Mouse (Mus musculus) forebrain, postnatal 0 days (tissue): ENCODE measurements around the gene Gm20696. TPM values are rescaled to one million over a fixed set of nuclear protein-coding genes. Genes with fewer than 3 reads are reported as not detected.

ENCODE experiments used
- ATAC-seq: fragments of 200-750 bp; cut with Nextera tagmentation; 2 replicates; pipeline ENCODE4 v1.8.0; 2017; ENCODE audit warnings: mild to moderate bottlenecking, moderate library complexity
- DNase-seq: peaks from one replicate; pipeline ENCODE4 v3.0.0-alpha.2; 2015
- H3K27ac ChIP-seq: fragments of 300-500 bp; sonication (generic); 2 replicates; pipeline ENCODE4 v1.5.1; 2014; ENCODE audit warnings: low read depth, mild to moderate bottlenecking, antibody characterized with exemption, low read length, moderate library complexity, mixed read lengths
- H3K27me3 ChIP-seq: fragments of 300-500 bp; sonication (generic); 2 replicates; pipeline ENCODE4 v1.6.1; 2014; ENCODE audit warnings: mild to moderate bottlenecking, low read length, mixed read lengths; ENCODE audit not compliant: insufficient read depth
- H3K36me3 ChIP-seq: fragments of 300-500 bp; sonication (generic); 2 replicates; pipeline ENCODE4 v1.6.1; 2014; ENCODE audit warnings: mild to moderate bottlenecking, moderate library complexity; ENCODE audit not compliant: insufficient read depth
- H3K4me1 ChIP-seq: fragments of 300-500 bp; sonication (generic); 2 replicates; pipeline ENCODE4 v1.6.1; 2014; ENCODE audit warnings: antibody characterized with exemption; ENCODE audit not compliant: insufficient read depth
- H3K4me2 ChIP-seq: fragments of 300-500 bp; sonication (generic); 2 replicates; pipeline ENCODE4 v1.6.1; 2014; ENCODE audit warnings: low read depth, mild to moderate bottlenecking, moderate library complexity
- H3K4me3 ChIP-seq: fragments of 300-500 bp; sonication (generic); 2 replicates; pipeline ENCODE4 v1.5.1; 2014; ENCODE audit warnings: low read depth, low read length, mixed read lengths
- H3K9ac ChIP-seq: fragments of 300-500 bp; sonication (generic); 2 replicates; pipeline ENCODE4 v1.6.1; 2014; ENCODE audit warnings: mild to moderate bottlenecking
- H3K9me3 ChIP-seq: fragments of 300-500 bp; sonication (generic); 2 replicates; pipeline ENCODE4 v1.6.1; 2016; ENCODE audit warnings: low read length
- CTCF ChIP-seq: sonication (generic); IDR thresholded peaks from 2 replicates; pipeline ENCODE4 v1.5.1; 2016; ENCODE audit warnings: antibody characterized with exemption, control low read depth, low read depth
- WGBS: fragments of 180-500 bp; shearing (Covaris S2); extraction: QIAGEN DNeasy Blood & Tissue Kit; methylation state at CpG from one replicate; pipeline ENCODE4 v1.1.7; 2014; 5-methylcytosine and 5-hydroxymethylcytosine counted together
- polyA plus RNA-seq: library from polyadenylated mRNA; unstranded; fragments of >200 nt; fragmentation: Nextera tagmentation; extraction: Ambion mirVana; gene quantifications from 2 replicates; pipeline ENCODE4 v1.2.1, GENCODE M21; 2015
- total RNA-seq: library from RNA; depleted of rRNA; stranded (reverse); fragments of >200 nt; gene quantifications from 2 replicates; pipeline ENCODE4 v1.2.3, GENCODE M21; 2014

Gm20696 gene
- total and polyA plus RNA-seq, 2 experiments from 2014 or later, result 2.2 to 2.6 TPM

DNA sequence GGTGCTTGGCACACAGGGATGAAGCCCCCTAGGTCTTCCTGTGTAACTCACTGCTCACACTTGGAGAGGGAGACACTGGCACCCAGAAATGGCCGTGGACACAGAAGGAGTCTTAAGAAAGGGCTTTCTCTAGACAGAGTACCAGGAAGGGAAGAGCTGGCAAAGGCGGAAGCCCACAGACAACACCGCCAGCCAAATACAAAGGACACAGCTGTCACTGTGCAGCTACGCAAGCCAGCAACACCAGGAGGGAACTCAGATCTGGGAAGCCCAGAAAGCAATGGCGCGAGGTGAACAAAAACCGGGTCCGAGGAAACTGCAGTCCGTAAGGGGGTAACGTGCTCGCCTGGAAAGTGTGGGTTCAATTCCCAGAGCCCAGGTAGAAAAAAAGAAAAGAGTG lies 11.5 kb upstream of the Gm20696 start:
- no peak for TF ChIP-seq CTCF
- ATAC-seq, result peak; percentile 77
- Histone ChIP-seq H3K4me3 (no peak overlapping the region), H3K27me3 (no peaks in the 10 kb centered on the region), H3K9ac (no peak overlapping the region), H3K4me2 (no peak overlapping the region), H3K9me3 (no peaks in the 10 kb centered on the region), H3K36me3 (no peaks in the 10 kb centered on the region), H3K4me1 (peaks cover 8% of the 10 kb centered on the region; the same call in 1 of the 2 replicates), H3K27ac (no peak overlapping the region)
- no peak for DNase-seq
- 42% methylated on average over 11 of the region's 11 CpGs for WGBS

DNA sequence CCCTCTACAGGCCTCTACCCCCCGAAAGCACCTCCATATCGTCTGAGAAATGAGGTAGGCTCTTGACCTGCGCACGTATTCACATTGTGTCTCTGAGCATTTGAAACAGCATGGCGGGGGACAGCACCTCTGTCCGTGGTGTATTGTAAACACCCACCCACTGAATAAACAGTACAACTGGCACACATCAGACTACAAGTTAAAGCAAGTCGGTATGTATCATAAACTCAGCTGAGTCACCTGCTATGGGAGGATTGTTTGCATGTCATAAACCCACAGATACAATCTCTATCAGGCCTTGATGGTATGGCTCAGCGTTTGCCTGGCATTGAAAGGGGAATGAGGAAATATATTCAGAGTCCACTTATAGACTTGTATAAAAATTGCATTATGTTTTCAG lies 10.7 kb upstream of the Gm20696 start:
- Histone ChIP-seq H3K36me3 (no peaks in the 10 kb centered on the region), H3K4me3 (no peak overlapping the region), H3K27ac (no peak overlapping the region), H3K27me3 (no peaks in the 10 kb centered on the region), H3K9me3 (no peaks in the 10 kb centered on the region), H3K9ac (no peak overlapping the region), H3K4me2 (no peak overlapping the region), H3K4me1 (peaks cover 8% of the 10 kb centered on the region; the same call in 1 of the 2 replicates)
- DNase-seq (no peak), ATAC-seq (no peak)
- no peak for TF ChIP-seq CTCF
- 88% methylated on average over 8 of the region's 8 CpGs for WGBS

DNA sequence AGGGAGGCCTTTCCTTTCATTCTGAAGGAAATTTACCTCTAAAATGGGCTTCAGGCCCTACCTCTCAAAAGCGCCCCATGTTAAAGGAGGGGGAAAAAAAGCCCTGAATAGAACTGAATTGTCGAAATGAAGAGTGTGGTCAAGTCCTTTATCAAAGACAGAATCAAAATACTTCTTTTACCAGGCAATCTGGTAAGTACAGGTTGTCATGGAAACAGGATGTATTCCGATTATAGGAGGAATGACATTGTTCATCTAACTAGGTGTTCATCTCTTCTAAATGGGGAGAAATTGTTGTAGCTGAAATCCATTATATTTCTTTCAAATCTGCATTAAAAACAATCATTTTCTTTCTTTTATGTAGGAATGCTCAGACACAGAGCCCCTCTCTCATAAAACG lies 7.9 kb upstream of the Gm20696 start:
- Histone ChIP-seq H3K9ac (no peak overlapping the region), H3K4me3 (no peak overlapping the region), H3K9me3 (no peaks in the 10 kb centered on the region), H3K27me3 (no peaks in the 10 kb centered on the region), H3K27ac (no peak overlapping the region), H3K36me3 (no peaks in the 10 kb centered on the region), H3K4me1 (peaks cover 23% of the 10 kb centered on the region), H3K4me2 (no peak overlapping the region)
- DNase-seq (no peak), ATAC-seq (no peak)
- WGBS, result 29% methylated on average over 4 of the region's 4 CpGs
- no peak for TF ChIP-seq CTCF

DNA sequence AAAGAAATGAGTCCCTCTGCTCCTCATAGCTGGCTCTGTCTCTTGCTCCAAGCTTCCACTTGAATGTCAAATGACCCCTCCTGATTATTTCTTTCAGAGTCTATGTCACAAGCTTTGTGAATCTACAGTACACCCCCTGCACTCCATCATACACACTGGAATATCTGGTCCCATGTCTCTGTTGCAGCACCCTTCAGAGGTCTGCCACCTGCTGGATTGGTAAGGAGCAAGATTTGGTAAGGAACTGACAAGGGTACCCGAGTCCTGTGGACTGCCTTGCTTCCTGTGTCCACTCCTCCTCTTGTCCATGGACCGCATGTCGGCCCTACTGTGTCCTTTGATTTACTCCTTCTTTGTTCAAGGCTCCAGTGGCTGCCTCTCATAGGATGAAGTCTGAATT lies 5.2 kb upstream of the Gm20696 start:
- Histone ChIP-seq H3K36me3 (no peaks in the 10 kb centered on the region), H3K27ac (no peak overlapping the region), H3K4me3 (no peak overlapping the region), H3K27me3 (no peaks in the 10 kb centered on the region), H3K9ac (no peak overlapping the region), H3K4me1 (peaks cover 37% of the 10 kb centered on the region), H3K9me3 (no peaks in the 10 kb centered on the region), H3K4me2 (no peak overlapping the region)
- TF ChIP-seq CTCF, result peak; percentile 42
- DNase-seq (no peak), ATAC-seq (no peak)
- WGBS, result 68% methylated on average over 3 of the region's 3 CpGs

DNA sequence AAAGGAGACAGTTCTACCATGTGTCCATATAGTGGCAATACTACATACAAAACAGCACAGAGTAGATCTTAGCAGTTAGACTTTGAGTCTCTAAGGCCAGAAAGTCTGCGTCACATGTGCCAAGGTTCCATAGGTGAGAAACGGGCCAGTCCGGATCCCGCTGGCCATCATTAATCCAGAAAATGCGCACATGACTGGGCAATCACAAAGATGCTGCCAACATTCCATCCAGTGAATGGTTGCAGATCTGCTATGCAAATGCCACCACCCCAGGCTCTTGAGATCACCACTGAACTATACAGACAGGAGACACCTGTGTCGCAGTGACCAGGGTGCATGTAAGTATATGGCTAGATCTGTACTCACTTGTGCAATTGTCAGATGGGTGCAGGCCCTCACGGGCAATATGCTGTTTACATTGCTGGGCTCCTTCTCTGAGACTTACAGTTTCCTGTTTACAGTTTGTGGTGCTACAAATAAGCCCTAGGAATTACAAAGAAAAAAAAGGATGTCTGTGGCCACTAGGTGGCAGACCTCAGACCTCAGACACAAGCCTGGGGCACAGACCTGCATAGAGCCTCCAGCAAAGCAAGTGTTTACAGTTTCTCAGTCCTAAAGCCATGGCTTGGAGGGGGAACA lies 4.0 kb upstream of the Gm20696 start:
- Histone ChIP-seq H3K27me3 (no peaks in the 10 kb centered on the region), H3K27ac (peak overlapping the region; percentile 88), H3K9ac (no peak overlapping the region), H3K9me3 (no peaks in the 10 kb centered on the region), H3K4me3 (no peak overlapping the region), H3K4me2 (no peak overlapping the region), H3K4me1 (peaks cover 37% of the 10 kb centered on the region), H3K36me3 (no peaks in the 10 kb centered on the region)
- TF ChIP-seq CTCF, result peak; percentile 81
- ATAC-seq (peak; percentile 37), DNase-seq (peak; percentile 82)
- 32% methylated on average over 7 of the region's 7 CpGs for WGBS

DNA sequence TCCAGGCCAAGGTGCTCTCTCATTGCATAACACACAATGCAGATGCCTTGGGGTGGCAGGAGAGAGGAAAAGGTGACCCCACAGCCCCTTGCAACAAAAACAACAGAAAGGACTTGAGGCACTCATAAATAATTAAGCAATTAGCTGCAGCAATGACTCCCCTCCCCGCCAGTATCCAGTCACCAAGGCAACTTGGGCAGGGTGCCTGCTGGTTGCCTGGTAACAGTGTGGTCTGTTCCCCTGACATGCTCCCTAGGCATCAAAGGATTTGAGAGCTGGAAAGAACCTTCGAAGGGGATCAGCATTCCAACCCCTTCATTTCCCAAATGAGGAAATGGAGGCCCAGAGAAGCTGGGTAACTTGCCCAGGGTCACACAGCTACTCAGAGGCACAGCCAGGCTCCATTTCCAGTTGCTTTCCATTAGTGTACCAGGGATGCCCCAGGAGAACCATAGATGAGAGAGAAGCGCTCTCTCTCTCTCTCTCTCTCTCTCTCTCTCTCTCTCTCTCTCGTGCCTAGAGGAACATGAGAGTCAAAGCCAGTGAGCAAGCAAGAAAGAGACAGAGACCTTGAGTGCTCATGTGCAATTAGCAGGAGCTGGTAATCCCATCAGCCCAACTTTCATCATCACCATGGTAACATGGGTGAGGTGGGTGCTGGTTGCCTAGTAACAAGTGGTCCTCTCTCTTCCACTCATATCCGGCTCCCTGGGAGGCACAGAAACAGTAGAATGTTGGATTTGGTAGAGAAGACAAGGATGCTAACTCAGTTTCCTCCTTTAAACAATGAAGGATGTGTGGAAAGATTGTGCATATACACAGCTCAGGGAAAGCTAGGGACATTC lies 3.1 kb upstream of the Gm20696 start:
- ATAC-seq, result peak; percentile 90
- Histone ChIP-seq H3K27me3 (no peaks in the 10 kb centered on the region), H3K36me3 (no peaks in the 10 kb centered on the region), H3K4me2 (peak overlapping the region; percentile 37), H3K4me3 (no peak overlapping the region), H3K9ac (peak overlapping the region; percentile 22; the same call in 1 of the 2 replicates), H3K4me1 (peaks cover 37% of the 10 kb centered on the region), H3K27ac (peak overlapping the region; percentile 88), H3K9me3 (no peaks in the 10 kb centered on the region)
- 8% methylated on average over 5 of the region's 5 CpGs for WGBS
- TF ChIP-seq CTCF, result no peak
- peak; percentile 93 for DNase-seq

DNA sequence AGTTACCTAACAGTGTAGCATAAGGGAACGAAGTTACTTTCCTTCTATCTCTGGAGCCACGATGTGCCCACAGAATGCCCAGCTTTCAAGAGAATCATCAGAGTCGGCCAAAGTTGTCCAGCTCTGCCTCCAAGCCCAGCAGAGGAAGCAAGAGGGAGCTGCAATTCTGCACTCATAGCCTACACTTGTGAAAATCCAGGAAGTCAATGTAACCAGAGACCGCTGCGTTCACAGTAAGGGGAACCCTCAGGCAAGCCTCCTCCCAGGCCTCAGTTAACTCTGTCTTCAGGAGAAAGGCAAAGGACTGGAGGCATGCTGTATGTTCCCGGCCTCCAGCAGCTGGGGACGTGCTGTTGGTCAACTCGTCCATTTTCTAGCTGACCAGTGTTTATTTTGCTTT lies 693 bp upstream of the Gm20696 start:
- Histone ChIP-seq H3K4me1 (peaks cover 37% of the 10 kb centered on the region), H3K4me2 (peak overlapping the region; percentile 96), H3K4me3 (no peak overlapping the region), H3K9ac (peak overlapping the region; percentile 77; the same call in 1 of the 2 replicates), H3K36me3 (no peaks in the 10 kb centered on the region), H3K27me3 (no peaks in the 10 kb centered on the region), H3K9me3 (no peaks in the 10 kb centered on the region), H3K27ac (peak overlapping the region; percentile 69; the same call in 1 of the 2 replicates)
- no peak for ATAC-seq
- 60% methylated on average over 8 of the region's 8 CpGs for WGBS
- DNase-seq, result no peak
- no peak for TF ChIP-seq CTCF
